ENCODE assay signal across 19 mouse cellular contexts in genomic region chr9:42474244-42474643, GRCm38 (mm10).
"Had no signal": no experiment of that assay in that cellular context is flagged by ENCODE, and none has a peak within 500 bp of the region (broad histone marks: within the 10 kb centered on the region; RNA-seq: fewer than 3 reads in every experiment).

No protein-coding gene starts in this region.

- H3K36me3 ChIP-seq: limb, embryonic 13.5 days had no signal

- H3K27ac ChIP-seq: limb, embryonic 10.5 days; limb, embryonic 13.5 days; macrophage; stomach, postnatal 0 days had no signal

- H3K4me2 ChIP-seq: limb, embryonic 13.5 days; lung, embryonic 14.5 days; midbrain, embryonic 11.5 days had no signal

- DNase-seq: kidney, adult 2 months; kidney, postnatal 14 days; kidney, postnatal 4 days; lung, embryonic 14.5 days; midbrain, embryonic 14.5 days; right cerebral cortex, adult 18-20 months; right cerebral cortex, postnatal 14 days; right cerebral cortex, postnatal 4 days; thymus, adult 2 months; thymus, postnatal 14 days; thymus, postnatal 4 days had no signal

- ATAC-seq: intestine, postnatal 0 days; lung, postnatal 0 days had no signal

- H3K9ac ChIP-seq: limb, embryonic 13.5 days; lung, embryonic 14.5 days had no signal

- H3K4me3 ChIP-seq: limb, embryonic 10.5 days; limb, embryonic 13.5 days; megakaryocyte, embryonic 14.5 days had no signal

- H3K9me3 ChIP-seq: limb, embryonic 10.5 days; limb, embryonic 13.5 days; megakaryocyte, embryonic 14.5 days had no signal
